Mouse (Mus musculus): ENCODE measurements around the gene Mvb12b. TPM values are rescaled to one million over a fixed set of nuclear protein-coding genes. Genes with fewer than 3 reads are reported as not detected.

Gene Mvb12b
- 10 to 100 TPM; 15.5 to 20.5 TPM for total RNA-seq (2023)

GRCm38 (mm10) chr2:33887328-33888099 is at the start of gene Mvb12b:
TSS of gene Mvb12b (minus strand) at chr2:33887946.

Other genes with a start within 250 kb of the Mvb12b start
- gene Lmx1b, start 247.4 kb downstream of the Mvb12b start, total RNA-seq (2023) = not detected